Mouse (Mus musculus) hindbrain, embryonic 15.5 days (tissue): ENCODE results near the gene Edar. TPM values are rescaled to one million over a fixed set of nuclear protein-coding genes. Genes with fewer than 3 reads are reported as not detected.

Experiments used
- ATAC-seq: fragments of 200-750 bp; cut with Nextera tagmentation; 2 replicates; pipeline ENCODE4 v1.8.0; 2017; ENCODE audit warnings: low read depth, moderate number of reproducible peaks, moderate TSS enrichment; ENCODE audit not compliant: low FRiP score
- H3K27ac ChIP-seq: fragments of 300-500 bp; sonication (generic); replicated peaks from 2 replicates; pipeline ENCODE4 v1.5.1; 2015; ENCODE audit warnings: mild to moderate bottlenecking, inconsistent platforms
- H3K27me3 ChIP-seq: fragments of 300-500 bp; sonication (generic); 2 replicates; pipeline ENCODE4 v1.6.1; 2015; ENCODE audit warnings: control low read depth, inconsistent platforms
- H3K36me3 ChIP-seq: fragments of 300-500 bp; sonication (generic); 2 replicates; pipeline ENCODE4 v1.6.1; 2015; ENCODE audit warnings: control low read depth, inconsistent platforms
- H3K4me1 ChIP-seq: fragments of 300-500 bp; sonication (generic); replicated peaks from 2 replicates; pipeline ENCODE4 v1.6.1; 2015; ENCODE audit warnings: control low read depth, inconsistent platforms
- H3K4me2 ChIP-seq: fragments of 300-500 bp; sonication (generic); 2 replicates; pipeline ENCODE4 v1.6.1; 2015; ENCODE audit warnings: moderate library complexity, mild to moderate bottlenecking, inconsistent platforms
- H3K4me3 ChIP-seq: fragments of 300-500 bp; sonication (generic); 2 replicates; pipeline ENCODE4 v1.5.1; 2015; ENCODE audit warnings: mild to moderate bottlenecking, inconsistent platforms
- H3K9ac ChIP-seq: fragments of 300-500 bp; sonication (generic); 2 replicates; pipeline ENCODE4 v1.6.1; 2015; ENCODE audit warnings: inconsistent platforms
- H3K9me3 ChIP-seq: fragments of 300-500 bp; sonication (generic); 2 replicates; pipeline ENCODE4 v1.6.1; 2016; ENCODE audit warnings: control low read depth, inconsistent platforms
- WGBS: fragments of 180-500 bp; shearing (Covaris S2); methylation state at CpG from one replicate; pipeline ENCODE4 v1.1.7; 2015; 5-methylcytosine and 5-hydroxymethylcytosine counted together
- polyA plus RNA-seq: library from polyadenylated mRNA; unstranded; fragments of >200 nt; fragmentation: Nextera tagmentation; extraction: Ambion mirVana; gene quantifications from 2 replicates; pipeline ENCODE4 v1.2.1, GENCODE M21; 2015

The Edar gene
- polyA plus RNA-seq, 1 experiment from 2014 or later = 0.05 TPM

DNA sequence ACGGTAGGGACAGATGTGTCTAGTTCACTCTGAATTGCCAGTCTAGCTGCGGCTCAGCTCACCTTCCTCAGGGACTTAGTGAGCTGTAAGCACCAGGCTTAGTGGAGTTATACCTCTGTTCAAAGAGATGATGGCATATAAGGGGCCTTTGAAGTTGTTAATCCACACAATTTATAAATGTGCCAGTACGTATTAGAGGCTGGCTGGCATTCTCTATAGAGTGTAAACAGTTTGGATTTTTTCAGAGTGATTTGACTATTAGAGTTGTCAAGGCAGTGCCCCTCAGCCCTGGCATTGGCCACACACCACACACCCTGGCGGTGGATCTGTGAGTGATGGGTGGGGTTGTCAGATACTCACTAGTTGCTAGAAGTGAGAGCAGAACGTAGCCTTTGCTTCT, 58.9 kb downstream of the Edar start:
- H3K27me3 ChIP-seq = no peaks in the 10 kb centered on the region
- H3K4me3 ChIP-seq = no peak overlapping the region
- 0 out of 2 replicates have a peak, but pooled peaks cover 6% of the 10 kb centered on the region for H3K4me1 ChIP-seq
- WGBS = 89% methylated on average over 5 of the region's 5 CpGs
- H3K36me3 ChIP-seq = no peaks in the 10 kb centered on the region
- no peak overlapping the region for H3K4me2 ChIP-seq
- ATAC-seq = no peak
- H3K9me3 ChIP-seq = no peaks in the 10 kb centered on the region
- no peak overlapping the region for H3K27ac ChIP-seq
- H3K9ac ChIP-seq = no peak overlapping the region

- Histone ChIP-seq H3K4me3 (no peak overlapping the region), H3K27me3 (no peaks in the 10 kb centered on the region), H3K4me2 (no peak overlapping the region), H3K4me1 (0 out of 2 replicates have a peak, but pooled peaks cover 6% of the 10 kb centered on the region), H3K36me3 (no peaks in the 10 kb centered on the region), H3K9me3 (no peaks in the 10 kb centered on the region), H3K27ac (no peak overlapping the region), H3K9ac (no peak overlapping the region)
- 94% methylated on average over 6 of the region's 6 CpGs for WGBS
- no peak for ATAC-seq
Measured at GRCm38 (mm10) chr10:58614601-58615000, 60.9 kb downstream of the Edar start.

DNA sequence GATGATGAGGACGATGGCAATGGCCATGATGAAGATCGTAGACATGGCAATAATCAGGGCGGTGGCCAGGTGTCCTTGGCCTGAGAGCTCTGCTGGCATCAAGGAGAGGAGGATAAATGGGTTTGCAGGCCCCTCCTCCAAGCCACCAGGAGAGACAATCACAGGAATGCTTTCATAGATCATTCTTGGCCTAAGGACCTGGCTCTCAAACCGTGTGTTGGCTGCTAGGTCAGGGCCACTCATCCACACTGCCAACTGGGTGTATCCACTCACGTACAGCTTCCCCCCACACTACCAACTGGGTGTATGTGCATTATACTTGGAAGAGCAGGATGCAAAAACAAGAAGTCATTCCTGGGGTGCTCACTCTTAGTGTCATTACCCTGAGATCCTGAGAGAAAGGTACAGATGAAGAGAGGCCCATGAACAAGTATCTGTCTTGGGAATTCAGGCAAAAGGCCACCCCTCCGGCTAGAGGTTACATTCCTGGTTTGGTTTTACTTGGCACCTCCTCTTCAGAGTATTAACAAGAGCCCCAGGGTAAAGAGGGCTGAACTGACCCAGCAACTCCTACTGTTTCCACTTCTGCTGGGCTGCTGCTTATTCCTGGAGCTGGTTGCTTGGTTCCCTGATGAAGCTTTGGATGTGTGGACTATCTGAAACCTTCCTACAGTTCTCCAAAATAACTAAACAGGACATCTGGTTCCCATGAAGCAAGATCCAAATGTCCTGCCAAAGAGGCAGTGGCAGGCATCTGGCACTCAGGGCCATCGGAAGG, 64.8 kb downstream of the Edar start:
- H3K9me3 ChIP-seq = no peaks in the 10 kb centered on the region
- no peaks in the 10 kb centered on the region for H3K27me3 ChIP-seq
- H3K4me2 ChIP-seq = no peak overlapping the region
- H3K27ac ChIP-seq = no peak overlapping the region
- H3K36me3 ChIP-seq = no peaks in the 10 kb centered on the region
- H3K4me3 ChIP-seq = no peak overlapping the region
- no peak overlapping the region for H3K9ac ChIP-seq
- WGBS = 87% methylated on average over 7 of the region's 7 CpGs
- no peaks in the 10 kb centered on the region for H3K4me1 ChIP-seq
- no peak for ATAC-seq

- WGBS = 73% methylated on average over 3 of the region's 3 CpGs
- ATAC-seq = no peak
- no peak overlapping the region for H3K9ac ChIP-seq
- no peaks in the 10 kb centered on the region for H3K9me3 ChIP-seq
- no peak overlapping the region for H3K27ac ChIP-seq
- H3K36me3 ChIP-seq = no peaks in the 10 kb centered on the region
- H3K27me3 ChIP-seq = no peaks in the 10 kb centered on the region
- H3K4me2 ChIP-seq = no peak overlapping the region
- H3K4me3 ChIP-seq = no peak overlapping the region
- 0 out of 2 replicates have a peak, but pooled peaks cover 3% of the 10 kb centered on the region for H3K4me1 ChIP-seq
Measured at GRCm38 (mm10) chr10:58608858-58609257, 66.6 kb downstream of the Edar start.

DNA sequence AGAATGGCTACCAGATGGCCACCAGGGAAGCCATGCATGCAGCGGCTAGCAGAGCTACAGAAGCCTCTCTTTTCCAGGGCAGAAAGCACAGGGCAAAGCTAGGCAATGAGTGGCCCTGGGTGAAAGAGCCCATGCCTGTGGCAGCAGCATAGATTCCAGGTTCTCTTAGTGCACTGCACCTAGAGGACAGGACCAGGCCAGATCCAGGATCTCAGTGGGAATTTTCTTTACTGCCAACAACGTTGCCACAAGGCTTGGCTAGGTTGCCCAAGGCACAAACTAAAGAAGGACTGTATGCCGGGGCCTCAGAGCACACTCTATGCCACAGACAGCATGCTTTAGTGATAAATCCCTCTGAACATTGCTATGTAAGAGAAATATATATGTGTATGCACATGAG, 69.1 kb downstream of the Edar start:
- Histone ChIP-seq H3K9me3 (no peaks in the 10 kb centered on the region), H3K27me3 (no peaks in the 10 kb centered on the region), H3K27ac (no peak overlapping the region), H3K4me3 (no peak overlapping the region), H3K9ac (no peak overlapping the region), H3K36me3 (no peaks in the 10 kb centered on the region), H3K4me1 (peaks cover 11% of the 10 kb centered on the region), H3K4me2 (no peak overlapping the region)
- no peak for ATAC-seq
- WGBS = 79% methylated on average over 3 of the region's 3 CpGs

- Histone ChIP-seq H3K27me3 (no peaks in the 10 kb centered on the region), H3K9ac (no peak overlapping the region), H3K36me3 (no peaks in the 10 kb centered on the region), H3K27ac (no peak overlapping the region), H3K4me2 (no peak overlapping the region), H3K9me3 (no peaks in the 10 kb centered on the region), H3K4me1 (peaks cover 15% of the 10 kb centered on the region), H3K4me3 (no peak overlapping the region)
- WGBS = 63% methylated on average over 2 of the region's 2 CpGs
- ATAC-seq = 0 out of 2 replicates have a peak, but pooled peaks have one; percentile 39
Measured at GRCm38 (mm10) chr10:58604779-58605178, 70.7 kb downstream of the Edar start.

- peaks cover 15% of the 10 kb centered on the region for H3K4me1 ChIP-seq
Measured at GRCm38 (mm10) chr10:58601946-58602345, 73.5 kb downstream of the Edar start.

DNA sequence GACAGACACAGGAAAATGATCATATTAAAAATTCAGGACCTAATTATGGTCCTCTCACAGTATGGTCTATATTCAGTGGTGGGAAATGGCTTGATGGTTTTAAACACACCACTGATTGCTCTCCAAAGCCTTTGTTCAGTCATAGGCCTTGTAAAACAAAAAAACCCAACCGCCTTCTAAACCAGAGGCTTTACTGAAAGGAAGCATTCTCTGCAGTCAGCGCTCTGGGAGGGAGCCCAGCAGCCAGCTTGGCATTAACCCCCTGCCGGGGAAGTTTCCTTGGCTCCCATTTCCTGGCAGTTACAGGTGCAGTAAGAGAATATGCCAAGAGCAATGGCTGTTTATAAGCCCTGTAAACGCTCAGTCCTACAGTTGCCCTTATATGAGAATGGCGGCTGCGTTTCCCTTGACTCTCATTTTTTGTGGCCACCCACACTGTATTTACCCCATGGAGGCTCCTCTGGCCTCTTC, 74.0 kb downstream of the Edar start:
- Histone ChIP-seq H3K4me3 (no peak overlapping the region), H3K27me3 (no peaks in the 10 kb centered on the region), H3K4me2 (no peak overlapping the region), H3K27ac (peak overlapping the region; percentile 59), H3K9me3 (no peaks in the 10 kb centered on the region), H3K9ac (no peak overlapping the region), H3K36me3 (no peaks in the 10 kb centered on the region), H3K4me1 (peaks cover 15% of the 10 kb centered on the region)
- 15% methylated on average over 6 of the region's 6 CpGs for WGBS
- ATAC-seq = peak; percentile 71

More at GRCm38 (mm10) chr10:58601946-58602345, 73.5 kb downstream of the Edar start:
- Histone ChIP-seq H3K27me3 (no peaks in the 10 kb centered on the region), H3K4me2 (no peak overlapping the region), H3K36me3 (no peaks in the 10 kb centered on the region), H3K9ac (no peak overlapping the region), H3K9me3 (no peaks in the 10 kb centered on the region), H3K27ac (peak overlapping the region; percentile 59; the same call in 1 of the 2 replicates), H3K4me3 (no peak overlapping the region)
- 72% methylated on average over 7 of the region's 7 CpGs for WGBS
- ATAC-seq = peak; percentile 36; the same call in 1 of the 2 replicates

DNA sequence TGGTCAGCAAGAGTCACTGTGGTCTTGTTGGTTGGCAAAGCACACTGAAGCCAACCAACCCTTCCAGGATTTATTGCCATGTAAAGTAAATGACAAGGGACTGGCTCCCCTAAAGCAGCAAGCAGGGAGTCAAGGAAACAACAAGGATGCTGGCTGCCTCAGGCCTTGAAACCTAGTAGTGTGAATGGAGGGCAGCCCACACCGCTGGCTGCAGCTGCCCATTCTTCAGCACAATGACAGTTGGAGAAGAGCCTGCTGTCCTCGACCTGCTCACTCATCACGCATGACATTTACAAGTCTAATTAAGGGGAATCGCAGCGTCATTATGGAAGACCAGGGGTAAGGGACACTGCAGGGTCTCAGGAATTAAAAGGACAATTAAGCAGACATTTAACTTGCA, 74.5 kb downstream of the Edar start:
- H3K27me3 ChIP-seq = no peaks in the 10 kb centered on the region
- H3K4me2 ChIP-seq = no peak overlapping the region
- H3K4me3 ChIP-seq = no peak overlapping the region
- H3K27ac ChIP-seq = peak overlapping the region; percentile 59
- H3K9ac ChIP-seq = no peak overlapping the region
- H3K36me3 ChIP-seq = no peaks in the 10 kb centered on the region
- peaks cover 15% of the 10 kb centered on the region for H3K4me1 ChIP-seq
- H3K9me3 ChIP-seq = no peaks in the 10 kb centered on the region
- WGBS = 4% methylated on average over 5 of the region's 5 CpGs
- ATAC-seq = peak; percentile 65

DNA sequence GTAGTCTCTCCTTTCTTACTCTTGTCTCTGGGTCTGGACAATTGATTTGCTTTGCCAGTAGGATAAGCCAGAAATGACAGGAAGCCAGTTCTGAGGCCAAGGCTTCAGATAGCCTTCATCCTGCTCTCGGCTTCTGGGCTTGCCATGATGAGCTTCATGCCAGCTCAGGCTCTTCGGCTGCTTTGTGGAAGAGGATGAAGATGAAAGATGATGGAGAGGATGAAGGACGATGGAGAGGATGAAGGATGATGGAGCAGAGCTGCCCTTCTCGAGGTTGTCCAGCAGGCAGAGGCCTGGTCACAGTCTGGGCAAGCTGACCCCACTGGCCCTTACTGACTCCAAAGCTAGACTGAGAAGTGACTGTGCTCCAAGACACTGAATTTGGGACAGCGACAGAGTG, 75.3 kb downstream of the Edar start:
- Histone ChIP-seq H3K36me3 (no peaks in the 10 kb centered on the region), H3K27ac (0 out of 2 replicates have a peak overlapping the region, but pooled peaks have one; percentile 59), H3K4me3 (no peak overlapping the region), H3K9me3 (no peaks in the 10 kb centered on the region), H3K27me3 (no peaks in the 10 kb centered on the region), H3K9ac (no peak overlapping the region), H3K4me1 (peaks cover 15% of the 10 kb centered on the region), H3K4me2 (no peak overlapping the region)
- ATAC-seq = no peak
- 94% methylated on average over 5 of the region's 5 CpGs for WGBS

GRCm38 (mm10) chr10:58595821-58596220, 79.6 kb downstream of the Edar start:
- H3K9me3 ChIP-seq = no peaks in the 10 kb centered on the region
- H3K4me1 ChIP-seq = peaks cover under 1% of the 10 kb centered on the region
- H3K4me2 ChIP-seq = no peak overlapping the region
- no peak overlapping the region for H3K4me3 ChIP-seq
- no peak overlapping the region for H3K27ac ChIP-seq
- ATAC-seq = no peak
- H3K9ac ChIP-seq = no peak overlapping the region
- H3K36me3 ChIP-seq = no peaks in the 10 kb centered on the region
- whole genome bisulfite sequencing = 67% methylated on average over 5 of the region's 5 CpGs
- H3K27me3 ChIP-seq = no peaks in the 10 kb centered on the region

DNA sequence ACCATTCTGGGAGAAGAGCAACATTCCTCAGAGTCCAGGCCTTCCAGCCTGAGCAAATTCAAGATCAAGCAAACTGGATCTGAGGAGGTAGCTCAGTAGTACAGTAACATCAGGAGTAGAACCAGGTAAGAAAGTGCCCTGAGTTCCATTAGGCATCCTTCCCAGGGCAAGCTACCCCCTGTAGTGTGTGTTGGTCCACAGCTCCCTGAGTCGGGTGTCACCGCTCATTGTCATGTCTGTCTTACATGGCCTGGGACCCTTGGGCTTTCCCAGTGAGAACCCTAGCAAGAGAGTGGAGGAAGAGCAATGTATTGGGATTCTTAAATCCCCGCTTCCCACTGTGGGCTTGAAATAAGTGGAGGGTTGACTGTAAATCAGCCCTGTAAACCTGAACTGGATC, 80.3 kb downstream of the Edar start:
- H3K9me3 ChIP-seq = no peaks in the 10 kb centered on the region
- no peak overlapping the region for H3K9ac ChIP-seq
- H3K4me3 ChIP-seq = no peak overlapping the region
- no peak for ATAC-seq
- 91% methylated on average over 3 of the region's 3 CpGs for WGBS
- no peaks in the 10 kb centered on the region for H3K4me1 ChIP-seq
- no peak overlapping the region for H3K27ac ChIP-seq
- no peaks in the 10 kb centered on the region for H3K36me3 ChIP-seq
- H3K4me2 ChIP-seq = no peak overlapping the region
- no peaks in the 10 kb centered on the region for H3K27me3 ChIP-seq
